Mouse (Mus musculus) gastrocnemius, adult 18-20 months (tissue): Measurements from ENCODE around the gene 9430097D07Rik. TPM values are rescaled to one million over a fixed set of nuclear protein-coding genes. Genes with fewer than 3 reads are reported as not detected.

ENCODE experiments used
- DNase-seq: peaks from one replicate; pipeline ENCODE4 v3.0.0; 2021; ENCODE audit warnings: low spot score
- total RNA-seq, 2 experiments: library from RNA; stranded (reverse); gene quantifications; 2 replicates each; pipeline ENCODE4 v1.2.3; 2021

9430097D07Rik gene
- total RNA-seq, 2 experiments from 2014 or later, result not detected

DNA sequence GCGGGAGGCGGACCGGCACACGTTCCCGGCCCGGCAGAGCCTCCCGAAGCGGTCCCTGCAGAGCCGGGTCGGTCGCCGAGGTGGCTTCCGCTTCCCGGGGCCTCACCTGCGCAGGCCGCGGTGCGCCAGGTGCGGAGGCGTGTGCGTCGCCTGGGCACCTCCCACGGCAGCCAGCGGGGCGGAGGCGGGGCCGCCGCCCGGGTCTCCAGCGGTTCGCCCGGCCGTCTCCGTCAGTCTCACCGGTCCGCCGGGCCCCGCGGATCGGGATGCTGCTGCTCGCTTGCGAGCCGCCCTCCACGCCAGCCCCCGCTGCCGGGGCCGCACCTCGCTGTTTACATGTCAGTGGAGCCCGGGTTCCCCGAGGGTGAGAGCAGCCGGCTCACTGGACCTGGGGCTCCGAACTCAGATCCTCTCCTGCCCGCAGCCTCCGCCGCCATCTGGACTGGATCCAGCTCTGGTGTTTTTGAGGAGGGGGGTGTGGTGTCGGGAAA lies 39.9 kb downstream of the 9430097D07Rik start:
- DNase-seq, result peak; percentile 32

DNA sequence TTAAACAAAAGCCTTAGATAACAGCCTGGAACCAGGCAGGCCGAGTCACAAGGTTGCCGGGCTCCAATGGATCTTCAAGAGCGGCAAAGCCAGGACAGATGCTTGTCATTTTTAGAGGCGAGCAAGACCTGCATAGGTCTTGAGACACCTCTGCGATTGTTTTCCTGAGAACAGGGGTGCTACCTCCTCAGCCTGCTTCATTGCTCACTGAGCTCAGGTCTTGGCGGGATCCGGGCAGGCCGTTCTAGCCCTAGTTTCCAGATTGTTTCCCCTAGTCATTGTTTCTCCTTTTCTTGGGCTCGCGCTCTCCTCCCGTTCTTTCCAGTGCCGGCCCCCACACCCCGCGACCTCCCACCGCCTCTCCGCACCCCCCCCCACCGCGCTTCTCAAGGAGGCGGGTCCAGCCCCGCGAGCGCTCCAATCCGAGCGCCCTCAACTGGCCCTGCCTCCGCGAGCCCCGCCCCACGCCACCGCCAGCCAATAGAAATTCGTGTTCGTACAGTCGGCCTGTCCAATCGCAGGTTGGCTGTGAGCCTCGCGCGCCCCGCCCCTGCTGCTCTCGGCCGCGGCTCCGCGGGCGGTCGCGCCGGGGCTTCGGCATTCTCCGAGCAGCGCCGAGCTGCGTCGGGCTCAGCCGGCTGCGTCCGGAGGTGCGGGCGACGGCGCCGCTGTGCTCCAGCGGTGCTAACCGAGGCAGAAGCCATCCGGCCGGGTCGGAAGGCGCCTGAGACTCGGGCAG lies 40.6 kb downstream of the 9430097D07Rik start, which contains the start of gene Fam102a:
Gene Fam102a, plus strand, starts transcription at position 600 of the 739 bp plus-strand sequence.
- DNase-seq, result peak; percentile 99

DNA sequence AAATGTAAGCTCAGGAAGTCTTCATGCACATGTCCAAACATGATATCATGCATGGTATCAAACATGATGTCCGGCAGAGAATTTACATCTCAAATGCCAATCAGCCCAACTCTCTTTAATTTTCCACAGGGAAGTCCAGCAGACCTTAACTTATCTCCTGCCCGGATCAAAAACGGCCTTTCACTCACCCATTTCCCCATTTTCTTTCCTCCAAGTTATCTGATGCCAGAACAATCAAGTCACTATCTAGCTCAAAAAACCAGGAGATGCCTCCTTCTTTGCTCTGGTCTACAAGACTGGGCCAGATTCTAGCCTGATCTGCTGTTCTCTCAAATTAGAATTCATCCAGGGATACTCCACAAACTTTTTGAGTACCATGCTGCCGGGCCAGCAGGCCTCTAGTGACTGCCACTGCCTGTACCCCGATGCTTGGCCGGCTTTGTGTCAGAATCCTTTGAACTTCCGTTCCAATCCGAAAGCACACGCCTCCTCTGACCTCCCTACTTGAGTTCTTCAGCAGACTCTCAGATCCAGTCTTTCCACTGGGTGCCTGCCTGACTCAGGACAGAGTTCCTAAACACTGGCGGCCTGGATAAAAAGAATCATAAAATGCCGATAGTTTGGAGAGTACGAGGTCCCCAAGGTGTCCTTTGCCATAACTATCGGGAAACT lies 41.3 kb downstream of the 9430097D07Rik start:
- DNase-seq, result peak; percentile 38

DNA sequence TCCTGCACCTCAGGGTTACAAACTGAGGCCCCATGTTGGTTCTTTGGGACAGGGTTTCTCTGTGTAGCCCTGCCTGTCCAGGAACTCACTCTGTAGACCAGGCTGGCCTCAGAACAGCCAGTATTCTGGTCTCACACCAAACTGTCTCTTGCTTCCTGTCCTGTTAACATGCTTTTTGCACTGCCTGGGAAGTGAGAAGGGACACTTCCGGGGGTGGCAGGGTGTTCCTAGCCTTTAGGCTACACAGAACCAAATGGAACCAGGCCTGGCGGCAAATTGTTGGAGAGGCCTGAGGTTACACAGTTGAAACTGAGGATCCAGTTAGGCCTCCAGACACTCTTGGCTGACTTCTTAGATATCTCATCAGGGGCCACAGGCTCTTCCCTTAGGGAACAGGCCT lies 42.3 kb downstream of the 9430097D07Rik start:
- no peak for DNase-seq

DNA sequence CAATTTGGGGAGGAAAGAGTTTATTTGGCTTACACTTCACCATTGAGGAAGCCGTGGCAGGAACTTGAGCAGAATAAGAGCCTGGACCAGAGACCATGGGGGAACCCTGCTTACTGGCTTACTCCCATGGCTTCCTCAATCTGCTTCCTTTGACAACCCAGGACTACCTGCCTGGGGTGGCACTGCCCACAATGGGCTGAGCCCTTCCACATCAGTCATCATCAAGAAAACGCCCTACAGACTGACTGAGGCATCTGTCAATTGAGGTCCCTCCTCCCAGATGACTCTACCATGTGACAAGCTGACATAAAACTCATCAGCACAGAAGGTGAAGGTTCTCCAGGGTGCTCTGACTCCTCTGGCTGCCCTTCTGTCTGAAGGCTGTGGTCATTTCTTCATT lies 45.0 kb downstream of the 9430097D07Rik start:
- no peak for DNase-seq

DNA sequence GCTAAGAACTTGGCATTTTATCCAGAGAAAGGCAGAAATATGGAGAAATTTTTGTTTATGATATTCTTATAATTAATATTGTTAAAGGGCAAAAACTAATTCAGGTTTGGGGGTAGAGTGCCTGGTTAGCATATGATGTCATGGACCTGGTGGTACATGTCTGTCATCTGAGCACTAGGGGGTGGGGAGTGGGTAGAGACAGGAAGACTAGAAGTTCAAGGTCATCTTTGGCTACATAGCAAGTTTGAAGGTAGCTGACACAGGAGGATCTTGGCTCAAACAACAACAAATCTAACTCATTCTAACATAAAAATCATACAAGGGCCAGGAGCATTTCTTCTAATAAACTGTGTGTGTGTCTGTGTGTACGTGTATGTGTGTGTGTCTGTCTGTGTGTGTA lies 47.2 kb downstream of the 9430097D07Rik start:
- no peak for DNase-seq

DNA sequence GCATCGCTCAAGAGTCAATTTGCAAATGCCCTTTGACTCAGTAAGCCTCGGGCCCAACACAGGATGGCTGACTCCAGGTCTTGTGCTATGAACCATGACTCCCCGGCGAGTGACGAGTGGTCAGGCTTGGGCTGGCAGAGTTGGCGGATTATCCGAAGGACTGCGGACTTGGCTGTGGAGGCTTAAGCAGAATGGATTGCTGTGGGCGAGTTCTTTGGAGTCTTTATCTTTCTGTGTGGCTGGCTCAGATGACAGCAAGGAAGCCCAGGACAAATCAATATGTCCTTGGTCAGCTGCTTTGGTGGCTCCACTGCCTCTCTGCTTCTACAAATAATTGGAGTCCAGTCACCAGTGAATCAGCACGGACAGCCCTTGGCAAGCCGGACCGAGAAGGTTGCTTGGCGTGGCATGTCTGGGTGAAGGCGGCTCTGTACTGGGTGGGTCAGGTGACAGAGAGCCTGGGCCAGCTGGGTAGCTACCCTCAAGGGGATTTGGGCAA lies 48.0 kb downstream of the 9430097D07Rik start:
- peak; percentile 42 for DNase-seq

DNA sequence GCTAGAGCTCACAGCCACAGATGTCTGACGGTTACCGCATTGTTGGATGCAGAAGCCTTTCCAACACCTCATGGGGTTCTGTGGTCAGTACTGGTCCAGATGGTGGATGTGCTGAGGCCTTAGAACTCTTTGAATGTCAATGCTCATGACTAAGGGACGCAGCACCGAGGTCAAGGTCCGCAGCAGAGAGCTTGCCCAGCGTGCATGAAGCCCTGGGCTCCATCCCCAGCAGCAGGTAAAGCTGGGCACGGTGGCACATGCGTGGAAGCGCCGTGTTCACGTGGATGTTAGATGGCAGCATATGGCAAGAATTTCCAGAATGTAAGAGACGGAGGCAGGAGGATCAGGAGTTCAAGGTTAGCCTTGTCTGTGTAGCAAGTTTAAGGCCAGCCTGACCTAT lies 49.7 kb downstream of the 9430097D07Rik start:
- DNase-seq, result no peak

DNA sequence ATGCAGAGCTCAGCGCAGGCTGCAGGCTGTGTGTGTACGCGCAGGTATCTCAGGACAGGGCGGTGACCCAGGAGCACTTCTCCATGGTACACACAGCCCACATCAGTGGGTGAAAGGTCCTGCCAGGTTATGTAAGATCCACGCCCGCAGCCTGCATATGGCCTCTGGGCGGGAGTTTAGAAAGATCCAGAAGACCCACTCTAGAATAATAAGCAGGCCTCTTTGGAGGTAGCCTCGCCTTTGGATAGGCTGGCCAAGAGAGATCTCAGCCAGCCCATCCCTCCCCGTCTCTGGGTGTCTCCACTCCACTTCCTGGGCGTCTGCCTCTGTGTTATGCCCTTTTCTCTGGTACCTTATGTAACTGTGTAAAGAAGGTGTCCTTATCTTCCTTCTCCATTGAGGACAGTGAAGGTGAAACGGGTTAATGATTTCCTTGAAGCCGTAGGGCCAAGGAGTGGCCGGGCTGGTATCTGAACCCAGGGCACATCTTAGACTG lies 50.9 kb downstream of the 9430097D07Rik start:
- DNase-seq, result no peak

Other genes with a start within 250 kb of the 9430097D07Rik start
- 10 to 100 TPM; 25.6 to 27.5 TPM for gene Ciz1, start 223.4 kb downstream of the 9430097D07Rik start, total RNA-seq
- 1 to 10 TPM; 3.5 to 5.3 TPM for gene Dnm1, start 222.3 kb downstream of the 9430097D07Rik start, total RNA-seq
- 10 to 100 TPM; 42.6 to 47.1 TPM for gene 1110008P14Rik, start 193.7 kb downstream of the 9430097D07Rik start, total RNA-seq
- 1 to 10 TPM; 1.4 to 4.8 TPM for gene Lcn2, start 187.4 kb downstream of the 9430097D07Rik start, total RNA-seq
- gene Ptges2, start 179.8 kb downstream of the 9430097D07Rik start, total RNA-seq, result 10 to 100 TPM; 37.1 to 43.0 TPM
- 1 to 10 TPM; 2.6 to 3.0 TPM for gene Naif1, start 125.2 kb downstream of the 9430097D07Rik start, total RNA-seq
- gene Slc25a25, start 124.2 kb downstream of the 9430097D07Rik start, total RNA-seq, result 100 to 1,000 TPM in 1 of 2 experiments, 10 to 100 TPM in 1; 47.6 to 217 TPM
- 1 to 10 TPM; 2.0 to 2.6 TPM for gene Fam102a, start 40.4 kb downstream of the 9430097D07Rik start, total RNA-seq
- gene Dpm2, start 4.8 kb downstream of the 9430097D07Rik start, total RNA-seq, result 10 to 100 TPM; 11.7 to 12.6 TPM
- not detected for gene Pip5kl1, start 887 bp downstream of the 9430097D07Rik start, total RNA-seq
- 10 to 100 TPM; 13.5 to 19.8 TPM for gene St6galnac4, start 11.4 kb upstream of the 9430097D07Rik start, total RNA-seq
- gene St6galnac6, start 24.0 kb upstream of the 9430097D07Rik start, total RNA-seq, result 10 to 100 TPM; 47.0 to 52.2 TPM
- gene Ak1, start 46.1 kb upstream of the 9430097D07Rik start, total RNA-seq, result 1,000 to 10,000 TPM; 1,543 to 1,586 TPM
- gene Eng, start 70.9 kb upstream of the 9430097D07Rik start, total RNA-seq, result 10 to 100 TPM; 21.1 to 34.1 TPM
- 1 to 10 TPM; 4.8 to 5.4 TPM for gene Fpgs, start 128.5 kb upstream of the 9430097D07Rik start, total RNA-seq
- gene Cdk9, start 137.4 kb upstream of the 9430097D07Rik start, total RNA-seq, result 10 to 100 TPM; 19.3 to 19.9 TPM
- 1 to 10 TPM; 5.7 to 7.3 TPM for gene Sh2d3c, start 145.4 kb upstream of the 9430097D07Rik start, total RNA-seq
- gene 6330409D20Rik, start 165.3 kb upstream of the 9430097D07Rik start, total RNA-seq, result not detected
- gene Tor2a, start 181.6 kb upstream of the 9430097D07Rik start, total RNA-seq, result 1 to 10 TPM; 4.1 to 4.8 TPM
- under 1 TPM in 1 of 2 experiments, not detected in 1; 0.09 TPM for gene Ttc16, start 199.9 kb upstream of the 9430097D07Rik start, total RNA-seq
- 1 to 10 TPM; 1.2 to 1.6 TPM for gene Ptrh1, start 200.1 kb upstream of the 9430097D07Rik start, total RNA-seq
- gene Cfap157, start 208.7 kb upstream of the 9430097D07Rik start, total RNA-seq, result not detected